In the genomic region with DNA sequence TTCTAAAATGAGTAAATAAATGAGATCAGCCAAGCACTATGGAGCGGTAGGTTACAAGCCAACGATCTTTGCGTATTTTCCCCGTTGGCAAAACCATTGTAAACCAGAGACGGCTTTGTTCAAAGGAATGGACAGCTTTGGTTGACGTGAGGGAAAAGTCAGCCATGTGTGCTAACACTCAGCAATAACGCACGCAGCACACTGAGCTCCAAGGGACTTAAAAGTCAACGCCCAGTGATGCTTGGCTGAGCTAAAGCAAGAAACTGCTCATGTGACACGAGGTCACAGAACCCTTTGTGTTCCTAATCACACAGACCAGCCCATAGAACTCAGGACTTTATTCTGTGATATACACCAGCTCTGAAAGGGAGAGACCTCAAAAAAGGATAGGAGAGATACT, we compare ENCODE assay signal across 20 mouse cellular contexts.
A peak's percentile ranks its signal among the peaks of the same experiment; 100 is the strongest.
DNase-seq lines count a peak whose midpoint lies in the region; ATAC-seq lines count a peak whose summit lies in the region.
"Had no signal": no experiment of that assay in that cellular context is flagged by ENCODE, and none has a peak within 500 bp of the region (broad histone marks: within the 10 kb centered on the region; RNA-seq: fewer than 3 reads in every experiment).

No protein-coding gene starts in this region.

- H3K27ac ChIP-seq in kidney, embryonic 15.5 days = no peak overlapping the region
- H3K27ac ChIP-seq in midbrain, embryonic 10.5 days (replicated peaks) = peak overlapping the region; percentile 63; the same call in 1 of the 2 replicates
- H3K27ac ChIP-seq in midbrain, embryonic 15.5 days = no peak overlapping the region
- H3K27ac ChIP-seq: left cerebral cortex, adult 2 months; lung, embryonic 15.5 days had no signal

- 53% methylated on average over 10 of the region's 10 CpGs for WGBS in kidney, embryonic 15.5 days
- 30% methylated on average over 10 of the region's 10 CpGs for WGBS in midbrain, embryonic 10.5 days
- 21% methylated on average over 10 of the region's 10 CpGs for WGBS in midbrain, embryonic 15.5 days

- no peak overlapping the region for H3K4me2 ChIP-seq in kidney, embryonic 15.5 days
- H3K4me2 ChIP-seq in midbrain, embryonic 15.5 days = no peak overlapping the region
- H3K4me2 ChIP-seq: lung, embryonic 15.5 days had no signal

- H3K27me3 ChIP-seq in kidney, embryonic 15.5 days = no peaks in the 10 kb centered on the region
- H3K27me3 ChIP-seq in midbrain, embryonic 10.5 days (ENCODE audit: low read depth, poor library complexity, severe bottlenecking) = no peaks in the 10 kb centered on the region
- H3K27me3 ChIP-seq in midbrain, embryonic 15.5 days (replicated peaks) = no peaks in the 10 kb centered on the region
- H3K27me3 ChIP-seq: lung, embryonic 15.5 days had no signal

- peaks cover 16% of the 10 kb centered on the region for H3K36me3 ChIP-seq in kidney, embryonic 15.5 days
- peaks cover 24% of the 10 kb centered on the region for H3K36me3 ChIP-seq in midbrain, embryonic 10.5 days
- H3K36me3 ChIP-seq in midbrain, embryonic 15.5 days (replicated peaks) = no peaks in the 10 kb centered on the region

- 0 out of 2 replicates have a peak, but pooled peaks cover 6% of the 10 kb centered on the region for H3K4me1 ChIP-seq in kidney, embryonic 15.5 days
- peaks cover 34% of the 10 kb centered on the region for H3K4me1 ChIP-seq in midbrain, embryonic 10.5 days
- no peaks in the 10 kb centered on the region for H3K4me1 ChIP-seq in midbrain, embryonic 15.5 days

- ATAC-seq in kidney, embryonic 15.5 days (replicated peaks; ENCODE audit: low FRiP score) = peak; percentile 86
- ATAC-seq in midbrain, embryonic 15.5 days (replicated peaks) = no peak
- no peak for ATAC-seq in inflammation-experienced regulatory T-cells, adult 6 months
- ATAC-seq: forebrain, embryonic 14.5 days had no signal

- H3K9me3 ChIP-seq in kidney, embryonic 15.5 days (replicated peaks) = no peaks in the 10 kb centered on the region
- no peaks in the 10 kb centered on the region for H3K9me3 ChIP-seq in midbrain, embryonic 10.5 days (replicated peaks)
- H3K9me3 ChIP-seq in midbrain, embryonic 15.5 days = no peaks in the 10 kb centered on the region
- H3K9me3 ChIP-seq: lung, embryonic 15.5 days had no signal

- no peak overlapping the region for H3K4me3 ChIP-seq in kidney, embryonic 15.5 days (replicated peaks)
- no peak overlapping the region for H3K4me3 ChIP-seq in midbrain, embryonic 10.5 days
- no peak overlapping the region for H3K4me3 ChIP-seq in midbrain, embryonic 15.5 days
- H3K4me3 ChIP-seq: left cerebral cortex, adult 2 months; lung, embryonic 15.5 days had no signal

- no peak for DNase-seq in kidney, postnatal 14 days
- peak; percentile 53 for DNase-seq in midbrain, embryonic 10.5 days (ENCODE audit: low spot score)
- DNase-seq in ZHBTc4 (ENCODE audit: low read depth, low spot score) = peak; percentile 71
- DNase-seq in skeletal muscle tissue, adult 2 months (ENCODE audit: low read depth, low spot score) = peak; percentile 31
- DNase-seq: adrenal gland, postnatal 14 days; cerebellum, adult 11-12 months; cerebellum, postnatal 25 days; gastrocnemius, postnatal 14 days; heart, adult 18-20 months; kidney, postnatal 10 days; layer of hippocampus, adult 9-11 months; left cerebral cortex, postnatal 4 days; liver; thymus, postnatal 36 days had no signal

- H3K9ac ChIP-seq in kidney, embryonic 15.5 days = no peak overlapping the region
- H3K9ac ChIP-seq in midbrain, embryonic 15.5 days = no peak overlapping the region
- H3K9ac ChIP-seq: lung, embryonic 15.5 days had no signal
